Mouse (Mus musculus) ovary, postnatal 14 days (tissue): Measurements from ENCODE around the gene Dynlt1f.
"Not testable (repeated sequence)": the region's sequence is repeated elsewhere in the genome, so short reads cannot be mapped to it uniquely, and the experiment has no call there.

Experiments
- DNase-seq: peaks from one replicate; pipeline ENCODE4 v3.0.0; 2022; ENCODE audit warnings: low spot score

Gene Dynlt1f

DNA sequence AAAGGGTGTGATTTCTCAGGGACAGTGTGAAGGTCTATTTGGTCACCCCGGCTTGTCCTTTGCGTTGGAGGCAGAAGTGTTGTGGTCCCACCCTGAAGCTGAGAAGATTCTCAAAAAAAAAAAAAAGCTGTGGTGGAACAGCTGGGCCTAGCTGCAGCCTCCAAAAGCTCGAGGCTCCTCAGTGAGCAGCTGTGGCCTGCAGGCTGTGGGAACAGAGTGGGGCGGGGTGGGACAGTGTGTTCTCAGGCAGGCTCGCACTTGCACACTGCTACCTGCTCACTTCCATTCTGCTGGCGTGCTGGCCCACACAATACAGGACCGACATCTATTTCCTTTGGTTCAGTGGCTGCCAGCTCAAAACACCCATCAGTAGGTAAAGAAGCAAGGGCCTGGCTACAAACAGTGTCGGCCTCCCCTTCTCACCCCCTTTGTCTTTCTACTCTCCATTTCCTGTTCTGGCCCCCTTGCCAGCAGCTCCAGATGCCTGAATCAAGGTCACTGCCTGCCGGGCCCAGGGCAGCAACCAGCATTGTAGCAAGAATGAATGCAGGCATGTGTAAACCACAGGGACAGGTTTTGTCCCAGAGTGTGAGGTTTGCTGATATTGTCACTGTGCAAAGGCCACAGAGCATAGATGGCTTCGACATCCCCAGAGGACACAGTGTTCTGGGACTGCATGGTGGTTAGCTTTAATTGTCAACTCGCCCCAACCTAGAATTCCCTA, 5.6 kb upstream of the Dynlt1f start:
- not testable (repeated sequence) for DNase-seq

GRCm38 (mm10) chr17:6660589-6660988, 4.9 kb upstream of the Dynlt1f start:
- DNase-seq, result not testable (repeated sequence)

- DNase-seq, result not testable (repeated sequence)
These were observed 3.1 kb upstream of the Dynlt1f start, which contains the start of gene Sytl3 for GRCm38 (mm10) chr17:6658801-6659200. Gene Sytl3 (plus strand): TSS chr17:6659093.

DNA sequence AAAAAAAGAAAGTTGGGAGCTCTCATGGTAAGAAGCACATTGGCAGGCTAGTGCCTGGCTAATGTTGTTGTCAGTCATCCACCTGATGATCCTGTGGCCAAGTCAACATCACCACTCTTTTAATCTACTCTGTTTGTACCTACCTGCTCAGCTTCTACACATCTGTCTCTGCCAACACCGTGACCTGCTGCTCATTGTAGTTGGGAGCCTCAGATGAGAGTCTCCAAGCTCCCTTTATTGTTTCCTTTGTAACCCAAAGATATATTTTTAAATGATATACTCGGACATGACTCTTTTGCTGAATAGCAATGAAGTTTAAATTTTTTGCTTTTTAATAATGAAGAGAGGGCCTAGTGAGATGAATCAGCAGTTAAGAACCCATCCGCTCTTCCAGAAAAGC, 771 bp upstream of the Dynlt1f start:
- not testable (repeated sequence) for DNase-seq

DNA sequence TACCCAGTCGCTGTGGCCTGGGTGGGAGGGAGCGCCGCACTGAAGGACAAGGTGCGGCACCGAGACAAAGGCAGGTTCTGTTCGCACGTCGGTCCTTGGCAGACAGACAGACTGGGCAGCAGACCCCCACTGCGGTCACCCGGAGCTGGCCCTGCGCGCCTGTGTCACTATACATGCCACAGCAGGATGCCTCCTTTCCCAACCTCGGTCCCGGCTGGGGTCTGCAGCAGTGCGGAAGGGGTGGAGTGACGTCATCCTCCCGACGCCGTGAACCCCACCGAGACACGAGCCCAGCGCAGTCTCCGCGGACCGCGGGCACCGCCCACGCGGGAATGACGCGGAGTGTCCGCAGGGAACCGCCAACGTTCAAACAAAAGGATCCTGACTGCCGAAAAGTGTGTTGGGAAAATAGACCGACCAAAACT, 601 bp downstream of the Dynlt1f start:
- DNase-seq, result not testable (repeated sequence)

DNA sequence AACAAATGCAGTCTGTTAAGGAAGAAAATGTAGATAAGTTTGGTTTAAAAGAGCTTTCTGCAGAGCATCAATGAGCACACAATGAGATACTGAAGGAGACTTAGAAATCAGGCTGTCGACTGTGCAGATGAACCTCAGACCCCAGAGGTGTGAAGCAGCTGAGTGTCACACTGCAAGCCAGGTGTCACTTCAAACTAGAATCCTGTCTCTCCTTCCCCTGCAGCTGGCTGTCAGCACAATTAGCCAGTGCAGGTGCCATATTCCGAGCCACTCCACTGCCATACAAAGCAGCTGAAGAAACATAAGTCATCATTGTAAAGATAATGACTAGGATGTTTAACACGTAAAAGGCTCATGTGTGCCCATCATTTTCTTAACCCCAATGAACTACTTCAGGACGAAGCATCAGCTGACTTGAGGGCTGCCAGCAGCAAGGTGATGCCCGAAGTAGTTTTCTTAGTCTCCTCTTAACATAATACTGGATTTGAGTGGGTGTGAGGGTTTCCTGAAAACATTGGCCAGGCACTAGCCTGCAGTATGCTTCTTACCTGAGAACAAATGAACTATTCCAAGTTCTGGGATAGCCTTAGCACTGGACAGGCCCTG, 2.3 kb downstream of the Dynlt1f start:
- not testable (repeated sequence) for DNase-seq

- DNase-seq, result not testable (repeated sequence)
These were observed 4.7 kb downstream of the Dynlt1f start for GRCm38 (mm10) chr17:6650904-6651565.

GRCm38 (mm10) chr17:6647452-6647851, 8.2 kb downstream of the Dynlt1f start:
- DNase-seq, result not testable (repeated sequence)

- not testable (repeated sequence) for DNase-seq
These were observed 8.9 kb downstream of the Dynlt1f start for GRCm38 (mm10) chr17:6646841-6647240.

- not testable (repeated sequence) for DNase-seq
These were observed 10.0 kb downstream of the Dynlt1f start for GRCm38 (mm10) chr17:6645668-6646067.

DNA sequence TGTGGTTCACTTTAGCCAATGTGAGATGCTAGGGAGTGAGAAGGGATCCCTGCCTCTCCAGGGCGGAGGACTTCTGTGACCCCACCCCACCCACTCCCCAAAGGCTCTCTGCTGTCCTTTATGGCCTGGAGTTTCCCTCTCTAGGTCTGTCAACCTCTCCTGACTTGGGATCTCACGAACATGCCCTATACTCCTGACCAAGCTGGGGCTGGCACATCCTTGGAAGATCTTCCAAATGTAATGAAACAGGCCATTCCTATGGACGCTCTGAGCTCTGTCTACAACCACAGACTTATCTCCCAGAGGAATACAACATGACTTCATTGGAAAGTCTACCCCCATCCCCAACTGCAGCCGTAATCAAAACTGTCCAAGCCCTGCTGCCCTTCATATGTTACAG, 11.0 kb downstream of the Dynlt1f start:
- DNase-seq, result not testable (repeated sequence)

DNA sequence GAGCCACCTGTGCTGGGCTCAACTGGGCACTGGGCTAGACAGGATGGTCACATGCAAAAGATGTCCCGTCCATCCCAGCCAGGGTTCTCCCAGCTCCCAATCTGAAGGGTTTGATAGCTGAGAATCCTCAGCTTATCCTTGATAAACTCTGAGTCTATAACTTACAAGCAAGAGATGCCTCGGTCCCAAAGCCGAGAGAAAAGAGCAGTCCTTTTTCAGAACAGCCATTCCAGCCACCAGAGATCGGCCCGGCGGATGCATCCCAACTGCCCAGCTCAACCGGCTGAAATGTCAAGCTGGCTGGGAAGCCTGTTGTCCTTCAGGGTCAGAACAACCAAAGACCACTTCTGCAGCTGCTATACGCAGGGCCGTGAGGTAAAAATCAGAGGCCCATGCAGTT, 11.5 kb downstream of the Dynlt1f start:
- not testable (repeated sequence) for DNase-seq

- DNase-seq, result not testable (repeated sequence)
These were observed 14.8 kb downstream of the Dynlt1f start for GRCm38 (mm10) chr17:6640771-6641429.

- not testable (repeated sequence) for DNase-seq
These were observed 15.6 kb downstream of the Dynlt1f start for GRCm38 (mm10) chr17:6640044-6640637.

GRCm38 (mm10) chr17:6639486-6639885, 16.2 kb downstream of the Dynlt1f start:
- DNase-seq, result not testable (repeated sequence)

GRCm38 (mm10) chr17:6638444-6638843, 17.3 kb downstream of the Dynlt1f start:
- DNase-seq, result not testable (repeated sequence)

GRCm38 (mm10) chr17:6637434-6637833, 18.3 kb downstream of the Dynlt1f start:
- DNase-seq, result not testable (repeated sequence)

- DNase-seq, result no peak
These were observed 18.8 kb downstream of the Dynlt1f start for GRCm38 (mm10) chr17:6636861-6637260.

- not testable (repeated sequence) for DNase-seq
These were observed 19.9 kb downstream of the Dynlt1f start for GRCm38 (mm10) chr17:6635781-6636180.

- DNase-seq, result not testable (repeated sequence)
These were observed 22.9 kb downstream of the Dynlt1f start for GRCm38 (mm10) chr17:6632850-6633249.

- not testable (repeated sequence) for DNase-seq
These were observed 25.3 kb downstream of the Dynlt1f start for GRCm38 (mm10) chr17:6630398-6630797.
